21 mouse cellular contexts compared by ENCODE assay signal in the genomic region with DNA sequence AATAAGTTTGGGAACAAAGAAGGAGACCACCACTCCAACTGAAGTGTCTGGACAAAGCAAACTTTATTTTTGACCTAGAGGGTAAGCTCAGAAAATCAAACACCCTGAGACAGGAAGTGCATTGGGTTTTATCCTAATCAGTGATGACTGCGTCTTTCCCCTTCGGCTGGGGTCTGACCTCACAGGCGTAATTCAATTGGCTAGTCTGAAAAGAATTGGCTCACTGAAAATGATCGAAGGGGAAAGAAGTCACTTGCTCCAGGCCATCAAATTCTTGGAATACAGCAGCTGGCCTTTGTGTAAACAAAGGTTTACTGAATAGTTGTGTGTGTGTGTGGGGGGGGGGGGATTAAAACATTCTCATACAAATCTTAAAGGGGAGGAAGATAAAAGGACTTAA. TPM values are rescaled to one million over a fixed set of nuclear protein-coding genes. Genes with fewer than 3 reads are reported as not detected.
"Had no signal": no experiment of that assay in that cellular context is flagged by ENCODE, and none has a peak within 500 bp of the region (broad histone marks: within the 10 kb centered on the region; RNA-seq: fewer than 3 reads in every experiment).

No protein-coding gene starts in this region.

- H3K4me2 ChIP-seq: limb, embryonic 12.5 days; limb, embryonic 15.5 days; liver, embryonic 11.5 days; lung, embryonic 14.5 days; midbrain, embryonic 12.5 days; midbrain, embryonic 15.5 days; neural tube, embryonic 12.5 days; neural tube, embryonic 15.5 days had no signal

- H3K27ac ChIP-seq: kidney, postnatal 0 days; layer of hippocampus, adult 2 months; left cerebral cortex, adult 2 months; liver, embryonic 14.5 days; macrophage; midbrain, embryonic 12.5 days; midbrain, embryonic 15.5 days; neural tube, embryonic 12.5 days; neural tube, embryonic 15.5 days had no signal

- H3K9ac ChIP-seq: limb, embryonic 15.5 days; liver, embryonic 14.5 days; liver, postnatal 0 days; lung, embryonic 14.5 days; midbrain, embryonic 12.5 days; midbrain, embryonic 15.5 days; neural tube, embryonic 12.5 days; neural tube, embryonic 15.5 days had no signal

- H3K9me3 ChIP-seq: limb, embryonic 12.5 days; limb, embryonic 15.5 days; midbrain, embryonic 12.5 days; midbrain, embryonic 15.5 days; neural tube, embryonic 12.5 days; neural tube, embryonic 15.5 days had no signal

- H3K4me3 ChIP-seq: layer of hippocampus, adult 2 months; left cerebral cortex, adult 2 months; limb, embryonic 12.5 days; limb, embryonic 15.5 days; midbrain, embryonic 12.5 days; midbrain, embryonic 15.5 days; neural tube, embryonic 12.5 days; neural tube, embryonic 15.5 days had no signal

- ATAC-seq: liver, postnatal 0 days; lung, postnatal 0 days; midbrain, embryonic 15.5 days had no signal

- DNase-seq: kidney, postnatal 25 days; layer of hippocampus, adult 9-11 months; liver, postnatal 0 days; lung, embryonic 14.5 days; thymus, adult 18-20 months; thymus, postnatal 36 days had no signal

- H3K36me3 ChIP-seq: limb, embryonic 12.5 days; limb, embryonic 15.5 days; midbrain, embryonic 12.5 days; midbrain, embryonic 15.5 days; neural tube, embryonic 12.5 days; neural tube, embryonic 15.5 days had no signal

- H3K27me3 ChIP-seq: limb, embryonic 15.5 days had no signal

RNA-seq across cellular contexts. Expression of a gene that starts 7.2 kb away (rescaled TPM):
- polyA plus RNA-seq: limb, embryonic 15.5 days; liver, embryonic 11.5 days; liver, embryonic 14.5 days; liver, postnatal 0 days; lung, embryonic 14.5 days; macrophage; small intestine, adult 2 months; stomach, embryonic 16.5 days had no signal
